Mouse (Mus musculus): ENCODE data around the gene Gpr174. TPM values are rescaled to one million over a fixed set of nuclear protein-coding genes. Genes with fewer than 3 reads are reported as not detected.

The Gpr174 gene
- polyA plus RNA-seq, 1 experiment from 2014 or later = 0.18 TPM

DNA sequence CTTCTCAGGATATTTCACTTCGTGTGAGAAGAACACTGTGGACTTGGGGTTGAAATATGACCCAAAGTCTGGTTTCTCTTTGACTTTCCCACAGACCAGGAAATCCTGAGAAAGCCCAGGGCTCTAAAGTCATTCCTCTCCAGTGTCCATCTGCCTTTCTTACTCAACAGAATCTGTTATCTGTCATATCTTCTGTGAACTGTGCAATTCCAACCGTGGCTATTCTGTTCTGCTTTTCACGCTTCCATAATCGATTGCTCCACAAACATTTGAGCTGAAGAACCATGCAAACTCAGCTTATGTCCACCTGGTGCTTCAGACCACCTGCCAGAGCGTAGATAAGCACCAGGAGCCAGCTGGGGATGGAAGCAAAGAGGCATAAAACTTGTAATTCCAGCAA is 56.9 kb downstream of the Gpr174 start:
- no peak overlapping the region for H3K27ac ChIP-seq
- no peaks in the 10 kb centered on the region for H3K9me3 ChIP-seq (replicated peaks)
- no peak overlapping the region for H3K4me3 ChIP-seq
- H3K27me3 ChIP-seq (replicated peaks) = no peaks in the 10 kb centered on the region
- no peak overlapping the region for H3K9ac ChIP-seq
- H3K36me3 ChIP-seq = no peaks in the 10 kb centered on the region
- no peak for ATAC-seq
- WGBS (ENCODE audit: insufficient replicate concordance) = 34% methylated on average over 5 of the region's 5 CpGs
- H3K4me2 ChIP-seq = no peak overlapping the region
- H3K4me1 ChIP-seq = no peaks in the 10 kb centered on the region

DNA sequence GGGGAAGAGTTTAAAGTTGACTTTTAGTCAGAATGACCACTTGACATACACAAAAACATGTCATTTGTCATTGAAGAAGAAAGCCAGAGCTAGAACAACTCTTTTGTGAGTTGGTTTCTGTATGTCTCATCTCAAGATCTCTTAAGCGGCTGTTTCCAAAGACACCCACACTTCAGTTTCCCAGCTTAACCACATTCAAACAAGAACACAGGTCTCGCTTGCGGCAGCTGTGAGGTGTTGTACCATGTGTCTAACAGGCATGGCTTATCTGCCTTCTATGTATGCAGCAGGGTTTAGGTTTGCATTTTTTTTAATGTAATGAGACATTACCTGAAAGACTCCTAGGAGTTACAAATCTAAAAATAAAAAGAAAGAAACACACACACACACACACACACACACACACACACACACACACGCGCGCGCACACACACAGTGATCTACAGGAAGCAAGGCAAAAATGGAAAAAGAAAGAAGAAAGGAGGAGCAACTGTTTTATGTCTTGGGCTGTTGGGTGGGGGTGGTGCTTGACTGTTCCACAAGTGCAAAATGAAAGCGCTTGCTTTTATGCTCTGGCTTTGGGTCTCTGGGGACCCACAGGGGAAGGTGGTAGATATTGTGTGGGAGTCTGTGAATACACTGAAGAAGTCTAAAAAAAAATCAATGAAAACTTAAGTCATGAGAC is 70.2 kb downstream of the Gpr174 start:
- Histone ChIP-seq H3K4me1 (no peaks in the 10 kb centered on the region), H3K27ac (no peak overlapping the region), H3K4me3 (no peak overlapping the region), H3K36me3 (no peaks in the 10 kb centered on the region), H3K4me2 (no peak overlapping the region), H3K9me3 (replicated peaks) (no peaks in the 10 kb centered on the region), H3K27me3 (replicated peaks) (no peaks in the 10 kb centered on the region), H3K9ac (no peak overlapping the region)
- 78% methylated on average over 8 of the region's 8 CpGs for WGBS (ENCODE audit: insufficient replicate concordance)
- ATAC-seq = no peak

- Histone ChIP-seq H3K9ac (no peak overlapping the region), H3K27me3 (replicated peaks) (no peaks in the 10 kb centered on the region), H3K4me3 (no peak overlapping the region), H3K4me1 (no peaks in the 10 kb centered on the region), H3K9me3 (replicated peaks) (no peaks in the 10 kb centered on the region), H3K36me3 (no peaks in the 10 kb centered on the region), H3K27ac (no peak overlapping the region), H3K4me2 (no peak overlapping the region)
- ATAC-seq = no peak
- WGBS (ENCODE audit: insufficient replicate concordance) = 69% methylated on average over 3 of the region's 3 CpGs
Measured at GRCm38 (mm10) chrX:107329849-107330248, 74.2 kb downstream of the Gpr174 start.

GRCm38 (mm10) chrX:107336609-107337008 is 80.9 kb downstream of the Gpr174 start:
- Histone ChIP-seq H3K36me3 (no peaks in the 10 kb centered on the region), H3K4me3 (no peak overlapping the region), H3K27ac (no peak overlapping the region), H3K9ac (no peak overlapping the region), H3K27me3 (replicated peaks) (no peaks in the 10 kb centered on the region), H3K4me2 (no peak overlapping the region), H3K9me3 (replicated peaks) (no peaks in the 10 kb centered on the region), H3K4me1 (no peaks in the 10 kb centered on the region)
- ATAC-seq = no peak
- WGBS (ENCODE audit: insufficient replicate concordance) = 67% methylated on average over 1 of the region's 1 CpGs

DNA sequence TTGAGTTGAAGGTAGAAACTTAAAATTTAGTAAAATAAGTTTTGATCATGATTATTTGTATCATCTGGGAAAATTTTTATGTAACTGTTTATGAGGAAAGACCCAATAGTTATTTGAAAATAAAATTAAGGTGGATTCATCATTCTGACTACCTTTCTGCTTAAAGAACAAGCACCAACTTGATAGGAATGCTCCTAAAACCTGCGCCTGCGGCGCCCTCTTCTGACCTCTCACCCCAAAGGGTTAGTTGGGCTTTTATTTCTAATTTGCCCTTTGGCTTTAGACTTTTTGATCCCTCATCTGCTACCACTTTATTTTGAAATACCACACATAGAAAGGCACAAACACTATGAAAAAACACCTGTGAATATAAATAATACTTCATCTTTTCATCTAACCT is 86.3 kb downstream of the Gpr174 start:
- H3K9me3 ChIP-seq (replicated peaks) = no peaks in the 10 kb centered on the region
- no peak overlapping the region for H3K4me2 ChIP-seq
- no peak overlapping the region for H3K27ac ChIP-seq
- H3K36me3 ChIP-seq = no peaks in the 10 kb centered on the region
- H3K4me3 ChIP-seq = no peak overlapping the region
- H3K9ac ChIP-seq = no peak overlapping the region
- ATAC-seq = no peak
- WGBS (ENCODE audit: insufficient replicate concordance) = 54% methylated on average over 3 of the region's 3 CpGs
- H3K27me3 ChIP-seq (replicated peaks) = no peaks in the 10 kb centered on the region
- H3K4me1 ChIP-seq = no peaks in the 10 kb centered on the region

Other genes with a start within 250 kb of the Gpr174 start
- gene P2ry10, start 167.4 kb upstream of the Gpr174 start, polyA plus RNA-seq (2016; fragmentation: Nextera tagmentation; extraction: Ambion mirVana) = 0.05 and 0.08 TPM in 2 replicates
- 0.62 and 0.79 TPM in 2 replicates for gene P2ry10b, start 107.0 kb upstream of the Gpr174 start, polyA plus RNA-seq (2016; fragmentation: Nextera tagmentation; extraction: Ambion mirVana)
- 302 and 316 TPM in 2 replicates for gene Itm2a, start 147.5 kb downstream of the Gpr174 start, polyA plus RNA-seq (2016; fragmentation: Nextera tagmentation; extraction: Ambion mirVana)

All from liver, embryonic 12.5 days (tissue).